Mouse (Mus musculus): Measurements from ENCODE around the gene Trim14. TPM values are rescaled to one million over a fixed set of nuclear protein-coding genes. Genes with fewer than 3 reads are reported as not detected.
A peak's percentile ranks its signal among the peaks of the same experiment; 100 is the strongest.

Gene Trim14
- polyA plus RNA-seq, 1 experiment, result 58.2 TPM

DNA sequence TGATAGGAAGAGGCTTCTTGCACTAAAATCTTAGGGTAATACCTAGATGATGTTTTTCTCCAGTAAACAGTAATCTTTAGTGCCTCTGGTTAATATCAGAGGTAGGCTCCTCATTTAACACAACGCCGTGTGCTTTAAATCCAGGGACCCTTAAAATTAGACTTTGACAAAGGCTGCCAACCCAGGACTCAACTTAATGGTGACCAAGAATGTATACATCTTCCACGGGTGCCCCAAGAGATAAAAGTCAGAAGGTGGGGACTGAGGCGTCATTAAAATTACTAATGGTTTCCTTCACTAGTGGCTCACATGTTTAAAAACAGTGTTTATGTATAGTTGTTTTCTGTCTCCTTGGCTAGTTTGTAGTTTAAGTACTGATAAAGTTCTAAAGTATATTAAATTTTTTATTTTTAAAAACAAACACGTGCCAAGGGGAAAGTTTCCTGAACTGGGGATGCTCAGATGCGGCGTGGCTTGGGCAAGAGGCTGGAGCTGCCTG lies 85.9 kb downstream of the Trim14 start:
- Histone ChIP-seq H3K4me1 (ENCODE audit: control insufficient read depth, insufficient read depth, insufficient read length, low read length) (peaks cover 12% of the 10 kb centered on the region), H3K27me3 (ENCODE audit: control insufficient read depth, insufficient read depth, low read length) (no peaks in the 10 kb centered on the region), H3K4me3 (ENCODE audit: low read depth, low read length) (peak overlapping the region; percentile 99), H3K36me3 (ENCODE audit: control insufficient read depth, insufficient read depth, low read length) (no peaks in the 10 kb centered on the region), H3K27ac (ENCODE audit: insufficient read depth, low read depth, low read length) (no peak overlapping the region)
- TF ChIP-seq POLR2A (IDR thresholded peaks at IDR 0.05; ENCODE audit: low read depth, low read length), result no peak
- no peak for TF ChIP-seq CTCF (IDR thresholded peaks at IDR 0.05; ENCODE audit: extremely low read depth, insufficient read length, insufficient replicate concordance, low read depth, low read length)
- 42% methylated on average over 7 of the region's 7 CpGs for WGBS

DNA sequence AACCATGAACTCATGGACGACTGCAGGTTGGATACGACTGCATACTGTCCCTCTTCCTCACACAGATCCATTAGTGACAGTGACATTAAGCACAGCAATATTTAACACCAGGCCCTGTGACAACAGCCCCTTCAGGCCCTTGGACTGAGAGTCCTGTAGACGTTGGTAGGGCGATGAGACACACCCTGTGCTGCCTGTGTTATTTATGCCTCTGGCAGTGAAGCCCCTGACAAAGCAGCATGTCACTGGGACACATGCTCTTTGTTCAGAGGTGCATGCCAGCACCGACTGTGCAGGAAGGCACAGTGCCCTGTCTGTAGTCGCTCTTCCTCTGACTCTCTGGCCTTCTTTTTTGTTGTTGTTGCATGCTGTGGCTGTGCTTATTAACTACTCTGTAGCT lies 87.1 kb downstream of the Trim14 start:
- 63% methylated on average over 6 of the region's 6 CpGs for WGBS
- Histone ChIP-seq H3K27me3 (ENCODE audit: control insufficient read depth, insufficient read depth, low read length) (no peaks in the 10 kb centered on the region), H3K27ac (ENCODE audit: insufficient read depth, low read depth, low read length) (no peak overlapping the region), H3K4me3 (ENCODE audit: low read depth, low read length) (no peak overlapping the region), H3K36me3 (ENCODE audit: control insufficient read depth, insufficient read depth, low read length) (no peaks in the 10 kb centered on the region), H3K4me1 (ENCODE audit: control insufficient read depth, insufficient read depth, insufficient read length, low read length) (peaks cover 12% of the 10 kb centered on the region)
- no peak for TF ChIP-seq POLR2A (IDR thresholded peaks at IDR 0.05; ENCODE audit: low read depth, low read length)
- no peak for TF ChIP-seq CTCF (IDR thresholded peaks at IDR 0.05; ENCODE audit: extremely low read depth, insufficient read length, insufficient replicate concordance, low read depth, low read length)

DNA sequence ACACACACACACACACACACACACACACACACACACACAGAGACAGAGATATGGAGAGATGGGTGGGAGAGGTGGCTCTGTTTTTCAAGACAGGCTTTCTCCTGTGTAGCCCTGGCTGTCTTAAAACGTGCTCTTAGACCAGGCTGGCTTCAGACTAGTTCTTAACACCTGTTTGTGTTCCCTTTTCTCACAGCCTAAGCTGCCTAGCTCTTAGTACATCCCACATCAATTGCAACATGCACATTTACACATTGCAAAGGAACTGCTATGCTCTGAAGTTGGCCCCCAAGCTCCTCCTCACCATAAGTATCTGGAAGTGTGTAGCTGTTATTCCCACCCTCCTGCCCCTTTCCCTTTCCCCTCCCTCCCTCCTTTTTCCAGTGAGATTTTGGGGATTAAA lies 88.5 kb downstream of the Trim14 start:
- Histone ChIP-seq H3K4me1 (ENCODE audit: control insufficient read depth, insufficient read depth, insufficient read length, low read length) (peaks cover 3% of the 10 kb centered on the region), H3K4me3 (ENCODE audit: low read depth, low read length) (no peak overlapping the region), H3K27me3 (ENCODE audit: control insufficient read depth, insufficient read depth, low read length) (no peaks in the 10 kb centered on the region), H3K36me3 (ENCODE audit: control insufficient read depth, insufficient read depth, low read length) (no peaks in the 10 kb centered on the region), H3K27ac (ENCODE audit: insufficient read depth, low read depth, low read length) (no peak overlapping the region)
- TF ChIP-seq POLR2A (IDR thresholded peaks at IDR 0.05; ENCODE audit: low read depth, low read length) (no peak), CTCF (IDR thresholded peaks at IDR 0.05; ENCODE audit: extremely low read depth, insufficient read length, insufficient replicate concordance, low read depth, low read length) (no peak)
- WGBS, result 55% methylated on average over 1 of the region's 1 CpGs

DNA sequence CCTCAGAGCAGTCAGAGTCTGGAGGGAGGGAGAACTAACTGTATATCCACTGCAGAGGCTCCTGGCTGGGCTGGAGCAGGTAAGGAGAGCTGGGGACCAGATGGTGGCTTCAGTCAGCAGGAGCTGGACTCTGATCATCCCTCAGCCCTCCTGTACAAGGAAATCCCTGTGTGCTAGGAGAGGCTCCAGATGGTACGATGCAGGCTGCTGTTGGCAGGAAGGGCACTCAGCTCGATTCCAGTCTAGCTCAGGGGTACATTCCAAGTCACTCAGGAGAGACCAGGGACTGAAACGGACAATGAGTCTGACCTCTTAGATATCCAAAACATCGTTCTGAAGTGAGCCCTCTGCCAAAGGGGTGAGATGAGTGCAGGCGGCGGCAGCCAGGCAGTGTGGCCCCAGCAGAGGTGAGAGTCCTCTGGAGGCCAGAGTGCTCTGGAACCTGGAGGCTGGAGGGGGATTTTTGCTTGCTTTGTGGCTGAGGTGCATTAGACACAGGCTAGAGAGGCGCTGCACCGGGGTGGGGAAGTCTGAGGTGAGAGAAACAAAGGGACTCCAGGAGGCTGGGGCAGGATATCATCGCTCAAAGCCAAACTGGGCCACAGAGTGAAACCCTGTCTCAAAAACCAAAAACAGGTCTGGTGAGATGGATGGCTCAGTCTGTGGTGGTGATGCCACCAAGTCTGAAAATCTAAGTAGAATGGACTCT lies 90.5 kb downstream of the Trim14 start:
- H3K4me3 ChIP-seq (ENCODE audit: low read depth, low read length), result no peak overlapping the region
- H3K4me1 ChIP-seq (ENCODE audit: control insufficient read depth, insufficient read depth, insufficient read length, low read length), result peaks cover 1% of the 10 kb centered on the region; the same call in 1 of the 2 replicates
- H3K27me3 ChIP-seq (ENCODE audit: control insufficient read depth, insufficient read depth, low read length), result no peaks in the 10 kb centered on the region
- H3K36me3 ChIP-seq (ENCODE audit: control insufficient read depth, insufficient read depth, low read length), result no peaks in the 10 kb centered on the region
- 41% methylated on average over 9 of the region's 9 CpGs for WGBS
- H3K27ac ChIP-seq (ENCODE audit: insufficient read depth, low read depth, low read length), result no peak overlapping the region
- TF ChIP-seq CTCF (IDR thresholded peaks at IDR 0.05; ENCODE audit: extremely low read depth, insufficient read length, insufficient replicate concordance, low read depth, low read length), result no peak
- TF ChIP-seq POLR2A (IDR thresholded peaks at IDR 0.05; ENCODE audit: low read depth, low read length), result no peak

Other genes starting within 250 kb of the Trim14 start
- gene Foxe1, start 192.5 kb downstream of the Trim14 start, polyA plus RNA-seq (2012; rRNA removed), result 0.04 TPM in 1 of 2 replicates, not detected in the other
- gene Trmo, start 146.7 kb downstream of the Trim14 start, polyA plus RNA-seq (2012; rRNA removed), result 2.0 and 3.1 TPM in 2 replicates
- gene Hemgn, start 122.6 kb downstream of the Trim14 start, polyA plus RNA-seq (2012; rRNA removed), result 0.04 TPM in 1 of 2 replicates, not detected in the other
- 12.4 and 23.4 TPM in 2 replicates for gene Anp32b, start 85.2 kb downstream of the Trim14 start, polyA plus RNA-seq (2012; rRNA removed)
- 21.2 and 36.0 TPM in 2 replicates for gene Nans, start 46.9 kb downstream of the Trim14 start, polyA plus RNA-seq (2012; rRNA removed)
- gene Coro2a, start 66.1 kb upstream of the Trim14 start, polyA plus RNA-seq (2012; rRNA removed), result 104 and 312 TPM in 2 replicates
- gene Tbc1d2, start 114.1 kb upstream of the Trim14 start, polyA plus RNA-seq (2012; rRNA removed), result 3.7 and 6.8 TPM in 2 replicates